Mouse (Mus musculus): ENCODE measurements around the gene Best1. TPM values are rescaled to one million over a fixed set of nuclear protein-coding genes. Genes with fewer than 3 reads are reported as not detected.
A peak's percentile ranks its signal among the peaks of the same experiment; 100 is the strongest.

The Best1 gene
- total and polyA plus RNA-seq, 2 experiments from 2014 or later, result 2.9 to 4.1 TPM

DNA sequence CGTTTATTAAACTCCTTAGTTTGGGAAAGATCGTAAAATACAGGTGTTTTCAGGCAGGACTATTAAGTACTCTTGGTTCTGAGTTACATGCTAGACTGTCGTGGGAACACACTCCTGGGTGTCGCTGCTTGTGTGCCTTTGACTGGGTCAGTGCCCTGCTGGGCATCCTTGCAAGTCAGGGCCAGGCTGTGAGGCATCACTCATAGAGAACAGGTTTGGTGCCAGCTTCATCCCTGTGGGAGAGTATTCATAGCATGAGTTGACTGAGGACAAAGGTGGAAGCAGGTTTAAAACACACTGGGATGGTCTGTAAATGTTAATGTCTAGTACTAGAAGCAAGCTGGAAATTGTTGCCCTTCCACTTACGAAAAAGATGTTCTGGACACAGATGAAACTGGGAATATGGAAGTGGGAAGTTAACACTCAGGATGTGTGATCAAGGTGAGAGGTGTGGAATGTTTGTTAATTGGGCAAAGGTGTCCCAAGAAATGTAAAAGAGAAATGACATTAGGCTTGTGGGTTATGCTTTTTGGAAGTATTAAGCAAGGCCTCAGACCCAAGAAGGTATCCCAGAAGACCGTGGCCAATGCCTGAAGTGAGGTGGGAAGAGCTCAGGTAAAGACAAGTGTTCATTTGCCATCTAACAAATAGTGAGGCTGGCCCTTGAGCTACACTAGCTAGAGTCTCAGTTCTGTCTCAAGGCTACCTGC lies 16.1 kb downstream of the Best1 start:
- Histone ChIP-seq H3K4me3 (ENCODE audit: low read depth, low read length) (no peak overlapping the region), H3K4me2 (ENCODE audit: low read depth, low read length, poor library complexity, severe bottlenecking) (no peak overlapping the region), H3K36me3 (ENCODE audit: insufficient read depth, low read length) (peaks cover 22% of the 10 kb centered on the region), H3K4me1 (ENCODE audit: insufficient read depth, low read length) (peaks cover 12% of the 10 kb centered on the region; the same call in 1 of the 2 replicates), H3K27ac (ENCODE audit: low read depth, low read length) (no peak overlapping the region), H3K27me3 (ENCODE audit: insufficient read depth, low read length) (no peaks in the 10 kb centered on the region), H3K9me3 (ENCODE audit: low read length) (no peaks in the 10 kb centered on the region), H3K9ac (replicated peaks; ENCODE audit: low read length, poor library complexity, severe bottlenecking) (no peak overlapping the region)
- no peak for DNase-seq (ENCODE audit: low spot score)
- WGBS, result 94% methylated on average over 6 of the region's 6 CpGs
- no peak for ATAC-seq (ENCODE audit: low FRiP score)
- no peak for TF ChIP-seq CTCF (IDR thresholded peaks at IDR 0.05)

DNA sequence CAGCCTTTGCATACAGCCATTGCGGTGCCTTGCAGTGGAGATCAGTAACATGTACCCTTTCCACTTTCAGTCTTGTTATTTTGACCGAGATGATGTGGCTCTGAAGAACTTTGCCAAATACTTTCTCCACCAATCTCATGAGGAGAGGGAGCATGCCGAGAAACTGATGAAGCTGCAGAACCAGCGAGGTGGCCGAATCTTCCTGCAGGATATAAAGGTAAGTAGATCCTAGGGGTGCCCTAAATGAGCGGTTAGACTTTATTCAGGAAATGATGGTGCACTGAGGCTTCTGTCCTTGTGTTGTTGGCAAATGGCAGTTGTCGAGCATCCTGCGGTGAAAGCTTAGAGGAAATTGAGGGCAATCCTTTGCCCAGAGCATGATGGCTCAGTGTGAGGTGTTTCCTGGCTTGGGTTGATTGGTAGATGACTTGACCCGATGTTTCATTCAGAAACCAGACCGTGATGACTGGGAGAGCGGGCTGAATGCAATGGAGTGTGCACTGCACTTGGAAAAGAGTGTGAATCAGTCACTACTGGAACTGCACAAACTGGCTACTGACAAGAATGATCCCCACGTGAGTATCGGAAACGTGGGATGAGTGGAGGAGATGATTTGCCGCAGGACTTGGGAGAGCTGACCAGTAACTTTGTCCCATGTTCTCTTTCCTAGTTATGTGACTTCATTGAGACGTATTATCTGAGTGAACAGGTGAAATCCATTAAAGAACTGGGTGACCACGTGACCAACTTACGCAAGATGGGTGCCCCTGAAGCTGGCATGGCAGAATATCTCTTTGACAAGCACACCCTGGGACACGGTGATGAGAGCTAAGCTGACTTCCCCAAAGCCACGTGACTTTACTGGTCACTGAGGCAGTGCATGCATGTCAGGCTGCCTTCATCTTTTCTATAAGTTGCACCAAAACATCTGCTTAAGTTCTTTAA lies 17.1 kb downstream of the Best1 start:
- Histone ChIP-seq H3K9me3 (ENCODE audit: low read length) (no peaks in the 10 kb centered on the region), H3K27me3 (ENCODE audit: insufficient read depth, low read length) (no peaks in the 10 kb centered on the region), H3K4me1 (ENCODE audit: insufficient read depth, low read length) (peaks cover 15% of the 10 kb centered on the region; the same call in 1 of the 2 replicates), H3K9ac (replicated peaks; ENCODE audit: low read length, poor library complexity, severe bottlenecking) (no peak overlapping the region), H3K4me2 (ENCODE audit: low read depth, low read length, poor library complexity, severe bottlenecking) (peak overlapping the region; percentile 78), H3K36me3 (ENCODE audit: insufficient read depth, low read length) (peaks cover 22% of the 10 kb centered on the region), H3K27ac (ENCODE audit: low read depth, low read length) (no peak overlapping the region), H3K4me3 (ENCODE audit: low read depth, low read length) (peak overlapping the region; percentile 83)
- ATAC-seq (ENCODE audit: low FRiP score), result no peak
- TF ChIP-seq CTCF (IDR thresholded peaks at IDR 0.05), result no peak
- DNase-seq (ENCODE audit: low spot score), result no peak
- 90% methylated on average over 20 of the region's 20 CpGs for WGBS

- under 1% methylated on average over 29 of the region's 31 CpGs for WGBS
- Histone ChIP-seq H3K4me1 (ENCODE audit: insufficient read depth, low read length) (peaks cover 15% of the 10 kb centered on the region; the same call in 1 of the 2 replicates), H3K27ac (ENCODE audit: low read depth, low read length) (peak overlapping the region; percentile 94), H3K9ac (replicated peaks; ENCODE audit: low read length, poor library complexity, severe bottlenecking) (peak overlapping the region; percentile 94), H3K36me3 (ENCODE audit: insufficient read depth, low read length) (peaks cover 22% of the 10 kb centered on the region), H3K4me2 (ENCODE audit: low read depth, low read length, poor library complexity, severe bottlenecking) (peak overlapping the region; percentile 78), H3K9me3 (ENCODE audit: low read length) (no peaks in the 10 kb centered on the region), H3K27me3 (ENCODE audit: insufficient read depth, low read length) (no peaks in the 10 kb centered on the region), H3K4me3 (ENCODE audit: low read depth, low read length) (peak overlapping the region; percentile 83)
- peak; percentile 56 for DNase-seq (ENCODE audit: low spot score)
- ATAC-seq (ENCODE audit: low FRiP score), result peak; percentile 73
- peak; percentile 17; the same call in 1 of the 2 replicates for TF ChIP-seq CTCF (IDR thresholded peaks at IDR 0.05)
Observed at GRCm38 (mm10) chr19:9982852-9983542, 18.4 kb downstream of the Best1 start.

GRCm38 (mm10) chr19:9982151-9982851 lies 19.1 kb downstream of the Best1 start:
- DNase-seq (ENCODE audit: low spot score) (peak; percentile 97), ATAC-seq (ENCODE audit: low FRiP score) (peak; percentile 98)
- H3K36me3 ChIP-seq (ENCODE audit: insufficient read depth, low read length), result peaks cover 22% of the 10 kb centered on the region
- TF ChIP-seq CTCF (IDR thresholded peaks at IDR 0.05), result no peak; the same call in 1 of the 2 replicates
- H3K27ac ChIP-seq (ENCODE audit: low read depth, low read length), result peak overlapping the region; percentile 94
- H3K27me3 ChIP-seq (ENCODE audit: insufficient read depth, low read length), result no peaks in the 10 kb centered on the region
- under 1% methylated on average over 53 of the region's 59 CpGs for WGBS
- H3K9ac ChIP-seq (replicated peaks; ENCODE audit: low read length, poor library complexity, severe bottlenecking), result peak overlapping the region; percentile 94
- peaks cover 15% of the 10 kb centered on the region; the same call in 1 of the 2 replicates for H3K4me1 ChIP-seq (ENCODE audit: insufficient read depth, low read length)
- peak overlapping the region; percentile 78 for H3K4me2 ChIP-seq (ENCODE audit: low read depth, low read length, poor library complexity, severe bottlenecking)
- no peaks in the 10 kb centered on the region for H3K9me3 ChIP-seq (ENCODE audit: low read length)
- H3K4me3 ChIP-seq (ENCODE audit: low read depth, low read length), result peak overlapping the region; percentile 83

DNA sequence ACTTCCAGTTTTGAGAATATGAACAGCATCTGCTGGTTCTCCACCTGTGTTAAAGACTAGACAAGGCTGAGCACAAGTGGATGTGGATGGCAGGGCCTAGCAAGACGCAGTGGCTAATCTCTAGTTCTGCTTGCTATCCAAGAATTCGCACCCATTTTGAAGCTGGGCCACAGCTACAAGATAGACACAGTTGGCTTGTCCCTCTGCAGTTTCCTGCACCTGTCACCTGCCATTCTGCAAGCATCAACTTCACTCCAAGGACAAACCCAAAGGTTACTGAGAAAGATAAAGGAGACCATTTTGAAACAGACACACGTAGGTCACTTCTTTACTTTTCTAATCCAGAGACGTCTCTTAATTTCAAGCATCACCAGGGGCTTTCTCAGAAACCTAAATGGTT lies 19.8 kb downstream of the Best1 start:
- peaks cover 15% of the 10 kb centered on the region; the same call in 1 of the 2 replicates for H3K4me1 ChIP-seq (ENCODE audit: insufficient read depth, low read length)
- peak overlapping the region; percentile 94 for H3K27ac ChIP-seq (ENCODE audit: low read depth, low read length)
- peak overlapping the region; percentile 94 for H3K9ac ChIP-seq (replicated peaks; ENCODE audit: low read length, poor library complexity, severe bottlenecking)
- H3K9me3 ChIP-seq (ENCODE audit: low read length), result no peaks in the 10 kb centered on the region
- DNase-seq (ENCODE audit: low spot score) (no peak), ATAC-seq (ENCODE audit: low FRiP score) (no peak)
- H3K36me3 ChIP-seq (ENCODE audit: insufficient read depth, low read length), result peaks cover 22% of the 10 kb centered on the region
- H3K4me2 ChIP-seq (ENCODE audit: low read depth, low read length, poor library complexity, severe bottlenecking), result peak overlapping the region; percentile 78
- TF ChIP-seq CTCF (IDR thresholded peaks at IDR 0.05), result no peak
- 57% methylated on average over 4 of the region's 4 CpGs for WGBS
- H3K4me3 ChIP-seq (ENCODE audit: low read depth, low read length), result peak overlapping the region; percentile 83
- no peaks in the 10 kb centered on the region for H3K27me3 ChIP-seq (ENCODE audit: insufficient read depth, low read length)
